Mouse (Mus musculus): ENCODE measurements around the gene 5730596B20Rik. TPM values are rescaled to one million over a fixed set of nuclear protein-coding genes. Genes with fewer than 3 reads are reported as not detected.

5730596B20Rik gene
- not detected in 2 replicates for polyA plus RNA-seq (2015; fragmentation: Nextera tagmentation; extraction: Ambion mirVana)

GRCm38 (mm10) chr6:52177061-52177735, at the start of gene 5730596B20Rik:
5730596B20Rik (plus strand) TSS chr6:52177498.
- under 1% methylated on average over 36 of the region's 36 CpGs for WGBS
- Histone ChIP-seq H3K9me3 (replicated peaks; ENCODE audit: control insufficient read depth, low read length, poor library complexity, severe bottlenecking) (no peaks in the 10 kb centered on the region), H3K36me3 (ENCODE audit: control insufficient read depth, insufficient read depth, low read length) (no peaks in the 10 kb centered on the region), H3K27ac (ENCODE audit: low read length) (no peak within 1 kb of the TSS), H3K4me3 (ENCODE audit: low read depth, low read length) (no peak within 1 kb of the TSS), H3K27me3 (ENCODE audit: control insufficient read depth, insufficient read depth, low read depth, low read length) (peaks cover 82% of the 10 kb centered on the region), H3K9ac (ENCODE audit: low read depth, low read length) (no peak within 1 kb of the TSS), H3K4me1 (ENCODE audit: control insufficient read depth, insufficient read depth, low read length) (peaks cover 5% of the 10 kb centered on the region), H3K4me2 (ENCODE audit: low read length) (no peak within 1 kb of the TSS)
- ATAC-seq = no peak

- WGBS = 52% methylated on average over 9 of the region's 9 CpGs
Observed at GRCm38 (mm10) chr6:52137841-52138535, 39.3 kb upstream of the 5730596B20Rik start.

GRCm38 (mm10) chr6:52138576-52138975, 38.7 kb upstream of the 5730596B20Rik start:
- H3K36me3 ChIP-seq (ENCODE audit: control insufficient read depth, insufficient read depth, low read length) = no peaks in the 10 kb centered on the region
- no peak overlapping the region for H3K4me3 ChIP-seq (ENCODE audit: low read depth, low read length)
- no peak for ATAC-seq
- peaks cover 2% of the 10 kb centered on the region for H3K27me3 ChIP-seq (ENCODE audit: control insufficient read depth, insufficient read depth, low read depth, low read length)
- 79% methylated on average over 10 of the region's 10 CpGs for WGBS
- no peak overlapping the region for H3K27ac ChIP-seq (ENCODE audit: low read length)
- no peak overlapping the region for H3K4me2 ChIP-seq (ENCODE audit: low read length)
- no peaks in the 10 kb centered on the region for H3K9me3 ChIP-seq (replicated peaks; ENCODE audit: control insufficient read depth, low read length, poor library complexity, severe bottlenecking)
- H3K9ac ChIP-seq (ENCODE audit: low read depth, low read length) = no peak overlapping the region
- 0 out of 2 replicates have a peak, but pooled peaks cover 4% of the 10 kb centered on the region for H3K4me1 ChIP-seq (ENCODE audit: control insufficient read depth, insufficient read depth, low read length)

More at GRCm38 (mm10) chr6:52137841-52138535, 39.3 kb upstream of the 5730596B20Rik start:
- Histone ChIP-seq H3K4me3 (ENCODE audit: low read depth, low read length) (no peak overlapping the region), H3K36me3 (ENCODE audit: control insufficient read depth, insufficient read depth, low read length) (no peaks in the 10 kb centered on the region), H3K4me1 (ENCODE audit: control insufficient read depth, insufficient read depth, low read length) (0 out of 2 replicates have a peak, but pooled peaks cover 4% of the 10 kb centered on the region), H3K27me3 (ENCODE audit: control insufficient read depth, insufficient read depth, low read depth, low read length) (no peaks in the 10 kb centered on the region; the same call in 1 of the 2 replicates), H3K4me2 (ENCODE audit: low read length) (no peak overlapping the region), H3K9me3 (replicated peaks; ENCODE audit: control insufficient read depth, low read length, poor library complexity, severe bottlenecking) (no peaks in the 10 kb centered on the region), H3K9ac (ENCODE audit: low read depth, low read length) (no peak overlapping the region), H3K27ac (ENCODE audit: low read length) (no peak overlapping the region)
- no peak; the same call in 1 of the 2 replicates for ATAC-seq

- no peak overlapping the region for H3K27ac ChIP-seq (ENCODE audit: low read length)
- H3K4me2 ChIP-seq (ENCODE audit: low read length) = no peak overlapping the region
- no peaks in the 10 kb centered on the region for H3K9me3 ChIP-seq (replicated peaks; ENCODE audit: control insufficient read depth, low read length, poor library complexity, severe bottlenecking)
- H3K4me3 ChIP-seq (ENCODE audit: low read depth, low read length) = no peak overlapping the region
- H3K4me1 ChIP-seq (ENCODE audit: control insufficient read depth, insufficient read depth, low read length) = 0 out of 2 replicates have a peak, but pooled peaks cover 4% of the 10 kb centered on the region
- no peak for ATAC-seq
- 83% methylated on average over 5 of the region's 5 CpGs for WGBS
- H3K9ac ChIP-seq (ENCODE audit: low read depth, low read length) = no peak overlapping the region
- H3K27me3 ChIP-seq (ENCODE audit: control insufficient read depth, insufficient read depth, low read depth, low read length) = peaks cover 3% of the 10 kb centered on the region
- H3K36me3 ChIP-seq (ENCODE audit: control insufficient read depth, insufficient read depth, low read length) = no peaks in the 10 kb centered on the region
Observed at GRCm38 (mm10) chr6:52139115-52139514, 38.2 kb upstream of the 5730596B20Rik start.

- Histone ChIP-seq H3K4me3 (ENCODE audit: low read depth, low read length) (no peak overlapping the region), H3K4me2 (ENCODE audit: low read length) (no peak overlapping the region), H3K9me3 (replicated peaks; ENCODE audit: control insufficient read depth, low read length, poor library complexity, severe bottlenecking) (no peaks in the 10 kb centered on the region; the same call in 1 of the 2 replicates), H3K9ac (ENCODE audit: low read depth, low read length) (no peak overlapping the region), H3K27ac (ENCODE audit: low read length) (no peak overlapping the region), H3K4me1 (ENCODE audit: control insufficient read depth, insufficient read depth, low read length) (no peaks in the 10 kb centered on the region), H3K36me3 (ENCODE audit: control insufficient read depth, insufficient read depth, low read length) (no peaks in the 10 kb centered on the region), H3K27me3 (ENCODE audit: control insufficient read depth, insufficient read depth, low read depth, low read length) (peaks cover 74% of the 10 kb centered on the region)
- ATAC-seq = no peak
- 4% methylated on average over 16 of the region's 16 CpGs for WGBS
Observed at GRCm38 (mm10) chr6:52150401-52150966, 26.8 kb upstream of the 5730596B20Rik start.

- no peak for ATAC-seq
- Histone ChIP-seq H3K9ac (ENCODE audit: low read depth, low read length) (no peak overlapping the region), H3K4me1 (ENCODE audit: control insufficient read depth, insufficient read depth, low read length) (no peaks in the 10 kb centered on the region), H3K27ac (ENCODE audit: low read length) (no peak overlapping the region), H3K4me2 (ENCODE audit: low read length) (no peak overlapping the region), H3K9me3 (replicated peaks; ENCODE audit: control insufficient read depth, low read length, poor library complexity, severe bottlenecking) (no peaks in the 10 kb centered on the region; the same call in 1 of the 2 replicates), H3K27me3 (ENCODE audit: control insufficient read depth, insufficient read depth, low read depth, low read length) (peaks cover 81% of the 10 kb centered on the region), H3K36me3 (ENCODE audit: control insufficient read depth, insufficient read depth, low read length) (no peaks in the 10 kb centered on the region), H3K4me3 (ENCODE audit: low read depth, low read length) (no peak overlapping the region)
- 2% methylated on average over 4 of the region's 4 CpGs for WGBS
Observed at GRCm38 (mm10) chr6:52151571-52151970, 25.7 kb upstream of the 5730596B20Rik start.

- Histone ChIP-seq H3K36me3 (ENCODE audit: control insufficient read depth, insufficient read depth, low read length) (no peaks in the 10 kb centered on the region), H3K27ac (ENCODE audit: low read length) (no peak overlapping the region), H3K4me1 (ENCODE audit: control insufficient read depth, insufficient read depth, low read length) (no peaks in the 10 kb centered on the region), H3K9me3 (replicated peaks; ENCODE audit: control insufficient read depth, low read length, poor library complexity, severe bottlenecking) (no peaks in the 10 kb centered on the region; the same call in 1 of the 2 replicates), H3K27me3 (ENCODE audit: control insufficient read depth, insufficient read depth, low read depth, low read length) (peaks cover 82% of the 10 kb centered on the region), H3K4me2 (ENCODE audit: low read length) (no peak overlapping the region), H3K4me3 (ENCODE audit: low read depth, low read length) (no peak overlapping the region), H3K9ac (ENCODE audit: low read depth, low read length) (no peak overlapping the region)
- ATAC-seq = no peak
- WGBS = 2% methylated on average over 16 of the region's 16 CpGs
Observed at GRCm38 (mm10) chr6:52152226-52153193, 24.8 kb upstream of the 5730596B20Rik start.

GRCm38 (mm10) chr6:52153270-52153669, 24.0 kb upstream of the 5730596B20Rik start:
- Histone ChIP-seq H3K4me1 (ENCODE audit: control insufficient read depth, insufficient read depth, low read length) (peaks cover 3% of the 10 kb centered on the region), H3K4me3 (ENCODE audit: low read depth, low read length) (no peak overlapping the region), H3K9ac (ENCODE audit: low read depth, low read length) (no peak overlapping the region), H3K27me3 (ENCODE audit: control insufficient read depth, insufficient read depth, low read depth, low read length) (peaks cover 82% of the 10 kb centered on the region), H3K36me3 (ENCODE audit: control insufficient read depth, insufficient read depth, low read length) (no peaks in the 10 kb centered on the region), H3K27ac (ENCODE audit: low read length) (no peak overlapping the region), H3K4me2 (ENCODE audit: low read length) (no peak overlapping the region), H3K9me3 (replicated peaks; ENCODE audit: control insufficient read depth, low read length, poor library complexity, severe bottlenecking) (no peaks in the 10 kb centered on the region; the same call in 1 of the 2 replicates)
- under 1% methylated on average over 6 of the region's 6 CpGs for WGBS
- no peak for ATAC-seq
